Mouse (Mus musculus) C2C12 (cell line): ENCODE results near the gene Tm2d3.

Source experiments
- CEBPB ChIP-seq: IDR thresholded peaks from one replicate; pipeline ENCODE4 v1.6.1; 2011; ENCODE audit warnings: low read depth, mild to moderate bottlenecking, control low read depth, moderate library complexity
- CTCF ChIP-seq: IDR thresholded peaks from one replicate; pipeline ENCODE4 v1.5.1; 2011; ENCODE audit not compliant: control insufficient read depth, insufficient read depth, insufficient read length
- USF1 ChIP-seq: IDR thresholded peaks from one replicate; pipeline ENCODE4 v1.6.1; 2011; ENCODE audit warnings: low read depth, mild to moderate bottlenecking, control low read depth, moderate library complexity

GRCm38 (mm10) chr7:65678900-65679595 lies 11.9 kb upstream of the Tm2d3 start:
- no peak for TF ChIP-seq CEBPB
- TF ChIP-seq USF1: no peak
- no peak for TF ChIP-seq CTCF
